21 mouse cellular contexts compared by ENCODE assay signal in genomic region chr7:83902296-83903145, GRCm38 (mm10). TPM values are rescaled to one million over a fixed set of nuclear protein-coding genes. Genes with fewer than 3 reads are reported as not detected.
DNase-seq lines count a peak whose midpoint lies in the region; ATAC-seq and TF ChIP-seq lines count a peak whose summit lies in the region.
"Had no signal": no experiment of that assay in that cellular context is flagged by ENCODE, and none has a peak within 500 bp of the region (broad histone marks: within the 10 kb centered on the region; RNA-seq: fewer than 3 reads in every experiment).

No protein-coding gene starts in this region.

- peaks cover 3% of the 10 kb centered on the region; the same call in 1 of the 2 replicates for H3K9me3 ChIP-seq in heart, embryonic 11.5 days (replicated peaks; ENCODE audit: control insufficient read depth, low read length)
- no peaks in the 10 kb centered on the region for H3K9me3 ChIP-seq in liver, embryonic 13.5 days (replicated peaks)
- H3K9me3 ChIP-seq in ES-Bruce4 (replicated peaks; ENCODE audit: control insufficient read depth, insufficient read depth, low read length, poor library complexity, severe bottlenecking), result no peaks in the 10 kb centered on the region
- H3K9me3 ChIP-seq in stomach, embryonic 15.5 days, result no peaks in the 10 kb centered on the region
- H3K9me3 ChIP-seq: forebrain, embryonic 13.5 days; limb, embryonic 10.5 days; midbrain, embryonic 12.5 days; neural tube, embryonic 15.5 days had no signal

- H3K9ac ChIP-seq in heart, embryonic 11.5 days (ENCODE audit: low read depth, low read length), result no peak overlapping the region
- H3K9ac ChIP-seq in liver, embryonic 13.5 days, result no peak overlapping the region
- no peak overlapping the region for H3K9ac ChIP-seq in ES-Bruce4 (ENCODE audit: low read depth, poor library complexity, severe bottlenecking)
- no peak overlapping the region for H3K9ac ChIP-seq in stomach, embryonic 15.5 days
- H3K9ac ChIP-seq: forebrain, embryonic 13.5 days; midbrain, embryonic 12.5 days; neural tube, embryonic 15.5 days had no signal

- 0 out of 2 replicates have a peak overlapping the region, but pooled peaks have one; percentile 10 for H3K27ac ChIP-seq in heart, embryonic 11.5 days (ENCODE audit: low read depth, low read length)
- H3K27ac ChIP-seq in liver, embryonic 13.5 days, result peak overlapping the region; percentile 37; the same call in 1 of the 2 replicates
- peak overlapping the region; percentile 84 for H3K27ac ChIP-seq in ES-Bruce4 (ENCODE audit: insufficient read depth, low read length)
- no peak overlapping the region for H3K27ac ChIP-seq in stomach, embryonic 15.5 days
- H3K27ac ChIP-seq: forebrain, embryonic 13.5 days; hindbrain, postnatal 0 days; limb, embryonic 10.5 days; midbrain, embryonic 12.5 days; neural tube, embryonic 15.5 days had no signal

- no peak overlapping the region for H3K4me3 ChIP-seq in heart, embryonic 11.5 days (ENCODE audit: low read depth, low read length)
- no peak overlapping the region for H3K4me3 ChIP-seq in liver, embryonic 13.5 days (replicated peaks)
- no peak overlapping the region for H3K4me3 ChIP-seq in ES-Bruce4 (ENCODE audit: low read depth, low read length)
- no peak overlapping the region for H3K4me3 ChIP-seq in stomach, embryonic 15.5 days (replicated peaks)
- H3K4me3 ChIP-seq: forebrain, embryonic 13.5 days; limb, embryonic 10.5 days; midbrain, embryonic 12.5 days; neural tube, embryonic 15.5 days had no signal

- WGBS in heart, embryonic 11.5 days (ENCODE audit: insufficient replicate concordance), result 36% methylated on average over 5 of the region's 5 CpGs
- 64% methylated on average over 5 of the region's 5 CpGs for WGBS in liver, embryonic 13.5 days (ENCODE audit: insufficient replicate concordance)
- 35% methylated on average over 5 of the region's 5 CpGs for WGBS in stomach, embryonic 15.5 days

- no peak overlapping the region for H3K4me2 ChIP-seq in heart, embryonic 11.5 days
- no peak overlapping the region for H3K4me2 ChIP-seq in liver, embryonic 13.5 days
- no peak overlapping the region for H3K4me2 ChIP-seq in stomach, embryonic 15.5 days
- H3K4me2 ChIP-seq: forebrain, embryonic 13.5 days; midbrain, embryonic 12.5 days; neural tube, embryonic 15.5 days had no signal

- DNase-seq in heart, postnatal 25 days (ENCODE audit: low spot score), result no peak
- no peak for DNase-seq in liver, embryonic 13.5 days
- no peak for DNase-seq in liver
- no peak for DNase-seq in thymus, postnatal 25 days
- DNase-seq: adrenal gland, postnatal 25 days; cerebellum, adult 9-10 months; gastrocnemius, postnatal 36 days; kidney, adult 9 months; kidney, postnatal 14 days; right cerebral cortex, adult 18-20 months; thymus, postnatal 14 days had no signal

- ATAC-seq in heart, embryonic 11.5 days (replicated peaks; ENCODE audit: insufficient number of reproducible peaks, low FRiP score, low TSS enrichment), result no peak
- no peak for ATAC-seq in liver, embryonic 13.5 days (ENCODE audit: low read depth)
- ATAC-seq in stomach, embryonic 15.5 days (ENCODE audit: insufficient read depth, low FRiP score, low read depth), result 0 out of 2 replicates have a peak, but pooled peaks have one; percentile 17
- ATAC-seq: CD4-positive, CD25-positive, alpha-beta regulatory T cell, adult 4 months; forebrain, embryonic 13.5 days; hindbrain, postnatal 0 days; intestine, embryonic 16.5 days had no signal

- H3K27me3 ChIP-seq in heart, embryonic 11.5 days (ENCODE audit: control insufficient read depth, insufficient read depth, low read length), result no peaks in the 10 kb centered on the region
- no peaks in the 10 kb centered on the region for H3K27me3 ChIP-seq in liver, embryonic 13.5 days
- H3K27me3 ChIP-seq in ES-Bruce4 (ENCODE audit: control insufficient read depth, insufficient read depth, low read length, poor library complexity, severe bottlenecking), result no peaks in the 10 kb centered on the region
- no peaks in the 10 kb centered on the region for H3K27me3 ChIP-seq in stomach, embryonic 15.5 days (replicated peaks)
- H3K27me3 ChIP-seq: forebrain, embryonic 13.5 days; midbrain, embryonic 12.5 days; neural tube, embryonic 15.5 days had no signal

- TF ChIP-seq EP300 in ES-Bruce4 (IDR thresholded peaks at IDR 0.05; ENCODE audit: insufficient read depth, low read depth, low read length), result 0 out of 2 replicates have a peak, but pooled peaks have one; percentile 10

- no peak for TF ChIP-seq CTCF in ES-Bruce4 (IDR thresholded peaks at IDR 0.05; ENCODE audit: low read depth, low read length)

- peaks cover 14% of the 10 kb centered on the region for H3K36me3 ChIP-seq in heart, embryonic 11.5 days (ENCODE audit: control insufficient read depth, insufficient read depth, low read length)
- H3K36me3 ChIP-seq in liver, embryonic 13.5 days, result peaks cover 43% of the 10 kb centered on the region
- peaks cover 21% of the 10 kb centered on the region for H3K36me3 ChIP-seq in ES-Bruce4 (ENCODE audit: control insufficient read depth, insufficient read depth, low read length, poor library complexity, severe bottlenecking)
- H3K36me3 ChIP-seq in stomach, embryonic 15.5 days, result peaks cover 28% of the 10 kb centered on the region

- intact Hi-C loops in heart, postnatal 25 days (cut with DNase I), result loop anchor here (1.0 kb wide), 1 partner anchor 9 kb away; no protein-coding TSS in a partner anchor

- no peak for TF ChIP-seq POLR2A in ES-Bruce4 (IDR thresholded peaks at IDR 0.05; ENCODE audit: insufficient read depth, low read length)

- H3K4me1 ChIP-seq in heart, embryonic 11.5 days (ENCODE audit: control insufficient read depth, insufficient read depth, low read length), result peaks cover 10% of the 10 kb centered on the region; the same call in 1 of the 2 replicates
- peaks cover 49% of the 10 kb centered on the region for H3K4me1 ChIP-seq in liver, embryonic 13.5 days (replicated peaks)
- H3K4me1 ChIP-seq in ES-Bruce4 (ENCODE audit: control insufficient read depth, insufficient read depth, low read length), result no peaks in the 10 kb centered on the region
- H3K4me1 ChIP-seq in stomach, embryonic 15.5 days, result no peaks in the 10 kb centered on the region
- H3K4me1 ChIP-seq: forebrain, embryonic 13.5 days; limb, embryonic 10.5 days; midbrain, embryonic 12.5 days; neural tube, embryonic 15.5 days had no signal

RNA-seq across cellular contexts. Expression of gene Mesd, which starts 18.3 kb away (rescaled TPM):
- 73.4 and 87.5 TPM in 2 replicates for polyA plus RNA-seq in heart, embryonic 11.5 days (2014; fragmentation: Nextera tagmentation; extraction: Ambion mirVana)
- 10 to 100 TPM; 51.3 to 52.0 TPM for total RNA-seq in heart, postnatal 25 days (2021)
- 59.6 and 68.8 TPM in 2 replicates for polyA plus RNA-seq in liver, embryonic 13.5 days (2015; fragmentation: Nextera tagmentation; extraction: Ambion mirVana)
- 97.8 and 101 TPM in 2 replicates for polyA plus RNA-seq in ES-Bruce4 (2011; ENCODE audit: insufficient read depth, insufficient read length, low read depth, missing spikeins)
- polyA plus RNA-seq in stomach, embryonic 15.5 days (2015; fragmentation: Nextera tagmentation; extraction: Ambion mirVana), result 107 and 123 TPM in 2 replicates

RNA-seq across cellular contexts. Expression of gene Tlnrd1, which starts 18.4 kb away (rescaled TPM):
- 13.9 and 14.9 TPM in 2 replicates for polyA plus RNA-seq in heart, embryonic 11.5 days (2014; fragmentation: Nextera tagmentation; extraction: Ambion mirVana)
- total RNA-seq in heart, postnatal 25 days (2021), result 1 to 10 TPM; 8.1 to 9.1 TPM
- polyA plus RNA-seq in liver, embryonic 13.5 days (2015; fragmentation: Nextera tagmentation; extraction: Ambion mirVana), result 8.9 and 10.0 TPM in 2 replicates
- polyA plus RNA-seq in ES-Bruce4 (2011; ENCODE audit: insufficient read depth, insufficient read length, low read depth, missing spikeins), result 17.8 and 19.4 TPM in 2 replicates
- polyA plus RNA-seq in stomach, embryonic 15.5 days (2015; fragmentation: Nextera tagmentation; extraction: Ambion mirVana), result 14.2 and 14.3 TPM in 2 replicates
